Mouse (Mus musculus) macrophage (primary cell): Measurements from ENCODE around the gene Spdl1. TPM values are rescaled to one million over a fixed set of nuclear protein-coding genes. Genes with fewer than 3 reads are reported as not detected.

Source experiments
- H3K27ac ChIP-seq: fragments of 350-480 bp; formaldehyde crosslinking; 2 replicates; pipeline ENCODE4 v1.9.0; 2021
- H3K36me3 ChIP-seq: fragments of 350-480 bp; formaldehyde crosslinking; 2 replicates; pipeline ENCODE4 v1.9.0; 2021; ENCODE audit errors: inconsistent target
- H3K4me3 ChIP-seq: fragments of 350-480 bp; formaldehyde crosslinking; 2 replicates; pipeline ENCODE4 v1.9.0; 2021; ENCODE audit errors: inconsistent target
- H3K79me2 ChIP-seq: fragments of 350-480 bp; formaldehyde crosslinking; 2 replicates; pipeline ENCODE4 v1.9.0; 2021; ENCODE audit errors: inconsistent target
- WGBS: methylation state at CpG from one replicate; pipeline ENCODE4 v1.1.7; 2026; ENCODE audit warnings: inconsistent platforms; ENCODE audit not compliant: missing documents; 5-methylcytosine and 5-hydroxymethylcytosine counted together
- polyA plus RNA-seq: library from polyadenylated mRNA; stranded (reverse); fragments of 250-400 nt; gene quantifications from 3 replicates; pipeline ENCODE4 v1.2.4, GENCODE M21; 2018; ENCODE audit warnings: inconsistent platforms
- total RNA-seq, 78 experiments: library from RNA; depleted of rRNA; stranded (reverse); fragments of 250-400 nt; gene quantifications; 1 replicate in 9 of 78; 2 replicates in 24 of 78; 3 replicates in 43 of 78; 4 replicates in 2 of 78; pipeline ENCODE4 v1.2.4; 2018; ENCODE audit warnings: inconsistent platforms in 56 of 78

Spdl1 gene
- total RNA-seq (2018; cell fraction: chromatin; rRNA removed): 10 to 100 TPM; 15.0 to 87.5 (median 61.6) TPM
- total RNA-seq (2018; cell fraction: cytosol; rRNA removed): 10 to 100 TPM; 19.8 to 51.2 (median 29.5) TPM
- 10 to 100 TPM; 17.8 to 74.1 (median 46.7) TPM for total RNA-seq (2018; cell fraction: nucleus; rRNA removed)
- polyA plus RNA-seq: 19.1 to 34.5 TPM (median 20.0 TPM) in 3 replicates

DNA sequence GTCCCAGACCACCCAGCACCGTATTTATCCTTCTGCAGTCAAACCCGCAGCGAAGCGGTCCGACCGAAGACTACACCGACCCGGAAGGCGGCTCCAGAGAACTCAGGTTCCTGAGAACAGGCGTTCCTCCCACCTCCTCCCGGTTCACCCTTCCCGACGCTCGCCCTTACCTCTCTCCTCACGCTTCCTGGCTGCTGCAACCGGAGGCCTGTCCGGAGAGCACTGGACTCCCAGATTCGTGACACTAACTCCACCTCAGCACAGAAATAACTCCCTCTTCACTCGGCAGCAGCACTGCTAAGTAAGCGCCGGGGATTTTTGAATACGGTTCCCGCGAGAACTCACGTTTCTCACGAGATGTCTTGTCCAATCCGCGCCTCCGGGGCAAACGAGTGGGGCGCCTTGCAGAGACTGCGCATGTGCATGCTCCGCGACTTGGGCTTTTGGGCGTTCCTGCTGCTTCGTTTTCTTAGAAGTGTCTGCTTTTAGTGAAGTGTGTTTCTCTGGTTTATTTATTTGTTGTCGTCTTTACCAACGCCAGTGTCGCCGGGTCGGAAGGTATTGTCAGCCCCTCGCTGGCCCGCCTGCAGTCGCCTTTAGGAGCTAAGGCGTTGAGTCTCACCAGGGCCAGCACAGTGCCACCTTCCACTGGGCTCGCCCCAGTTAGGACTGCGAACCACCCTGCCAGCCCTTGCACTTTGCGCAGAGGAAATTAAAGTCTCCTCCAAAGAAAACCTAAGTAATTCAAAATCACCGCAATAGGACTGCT lies at the start of gene Spdl1:
Spdl1 (minus strand) TSS at position 324 of the 769 bp plus-strand sequence.
- Histone ChIP-seq H3K36me3 (peaks cover 17% of the 10 kb centered on the region; the same call in 1 of the 2 replicates), H3K79me2 (peaks cover 57% of the 10 kb centered on the region), H3K27ac (peak within 1 kb of the TSS; percentile 91), H3K4me3 (peak within 1 kb of the TSS; percentile 91)
- WGBS: under 1% methylated on average over 49 of the region's 49 CpGs

DNA sequence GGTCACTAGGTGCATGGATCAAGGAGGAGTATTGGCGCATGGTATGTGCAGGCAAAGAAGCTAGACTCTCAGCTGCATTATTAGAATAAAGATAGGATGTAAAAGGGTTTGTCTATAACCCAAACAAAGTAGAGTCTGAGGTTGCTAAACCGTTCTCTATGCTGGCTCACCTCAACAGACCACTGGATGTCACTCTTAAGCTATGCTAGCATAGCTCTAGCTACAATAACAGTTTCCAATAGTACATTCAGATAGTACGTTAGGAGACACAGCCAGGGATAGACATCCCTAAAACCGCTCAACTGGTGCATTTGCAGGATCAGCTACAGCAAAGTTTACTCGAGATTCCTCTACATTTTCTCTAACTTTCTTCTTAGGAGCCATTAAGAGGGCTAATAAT lies 48.1 kb upstream of the Spdl1 start:
- Histone ChIP-seq H3K79me2 (no peaks in the 10 kb centered on the region), H3K27ac (no peak overlapping the region), H3K4me3 (no peak overlapping the region), H3K36me3 (no peaks in the 10 kb centered on the region)
- WGBS: 41% methylated on average over 5 of the region's 5 CpGs

DNA sequence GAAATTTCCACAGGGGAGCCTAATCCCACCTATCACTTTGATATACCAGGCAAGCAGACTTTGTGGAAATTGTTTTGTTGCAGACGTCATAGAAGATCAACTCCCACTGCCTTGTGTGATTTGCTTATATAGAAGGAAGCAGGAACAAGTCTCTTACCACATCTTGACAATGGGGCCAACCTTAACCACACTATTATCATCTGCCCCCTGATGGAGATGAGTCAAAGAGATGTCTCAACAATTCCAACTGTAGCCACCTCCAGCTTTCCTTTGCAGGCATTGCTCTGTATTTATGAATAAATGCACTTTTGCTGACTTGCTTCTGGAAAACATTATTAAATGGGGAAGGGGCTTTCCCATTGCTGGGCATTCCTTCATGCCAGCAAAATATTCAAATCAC lies 46.2 kb upstream of the Spdl1 start:
- 63% methylated on average over 1 of the region's 1 CpGs for WGBS
- no peak overlapping the region for H3K27ac ChIP-seq
- no peaks in the 10 kb centered on the region for H3K36me3 ChIP-seq
- no peak overlapping the region for H3K4me3 ChIP-seq
- H3K79me2 ChIP-seq: no peaks in the 10 kb centered on the region

DNA sequence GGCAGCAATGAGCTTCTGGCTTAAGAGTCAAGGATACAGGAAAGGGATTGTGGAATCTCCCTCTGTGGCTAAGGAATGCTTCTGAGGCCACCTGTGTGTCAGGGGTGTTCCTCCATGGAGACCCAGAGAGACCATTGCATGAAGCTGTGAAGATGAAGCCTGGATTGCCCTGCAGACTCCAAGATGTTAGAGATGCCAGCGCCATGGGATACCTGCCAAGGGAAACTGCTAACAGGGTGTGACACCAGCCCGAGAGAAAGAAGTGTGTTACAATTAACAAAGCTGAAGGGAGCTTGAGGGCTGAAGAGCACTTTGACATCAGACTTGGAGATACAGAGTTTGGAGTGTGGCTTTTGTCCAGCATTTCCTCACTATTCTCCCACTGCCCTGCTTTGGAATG lies 40.4 kb upstream of the Spdl1 start:
- Histone ChIP-seq H3K27ac (no peak overlapping the region), H3K36me3 (no peaks in the 10 kb centered on the region), H3K79me2 (no peaks in the 10 kb centered on the region), H3K4me3 (no peak overlapping the region)
- WGBS: 73% methylated on average over 2 of the region's 2 CpGs

DNA sequence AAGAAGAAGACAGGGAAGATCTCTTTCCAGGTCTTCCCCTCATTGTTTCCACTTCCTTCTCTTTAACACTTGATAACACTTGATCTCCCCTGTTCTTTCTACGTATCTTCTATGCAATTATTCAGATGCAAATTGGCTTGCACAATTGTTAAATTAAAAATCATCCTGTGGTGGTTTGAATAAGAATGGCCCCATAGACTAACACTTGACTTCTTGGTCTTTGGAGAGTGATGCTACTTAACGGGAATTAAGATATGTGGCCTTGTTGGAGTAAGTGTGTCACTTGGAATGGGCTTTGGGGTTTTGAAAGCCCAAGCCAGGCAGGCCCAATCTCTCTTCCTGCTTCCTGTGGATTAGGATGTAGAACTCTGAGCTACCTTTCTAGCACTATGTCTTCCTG lies 39.0 kb upstream of the Spdl1 start:
- 85% methylated on average over 2 of the region's 2 CpGs for WGBS
- Histone ChIP-seq H3K36me3 (no peaks in the 10 kb centered on the region), H3K79me2 (no peaks in the 10 kb centered on the region), H3K4me3 (no peak overlapping the region), H3K27ac (no peak overlapping the region)

DNA sequence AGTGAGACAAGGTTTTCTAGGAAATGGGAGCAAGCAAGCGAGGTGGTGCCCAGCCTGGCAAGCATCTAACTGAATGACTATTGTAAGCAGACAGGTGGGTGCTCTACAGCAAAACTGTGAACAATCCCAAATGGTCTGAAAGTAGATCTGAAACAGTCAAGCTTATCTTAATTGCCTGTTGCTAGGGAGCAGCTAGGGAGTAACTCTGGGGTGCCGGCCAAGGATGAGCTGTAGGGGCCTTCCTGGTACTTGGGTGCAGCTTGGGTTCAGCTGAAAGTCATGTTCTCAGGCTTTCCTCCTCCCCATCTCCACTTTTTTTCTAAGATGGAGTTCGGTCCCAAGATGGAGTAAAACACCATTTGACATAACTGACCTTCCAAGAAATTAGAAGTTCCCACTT lies 38.5 kb upstream of the Spdl1 start:
- WGBS: 87% methylated on average over 3 of the region's 3 CpGs
- H3K27ac ChIP-seq: no peak overlapping the region
- no peak overlapping the region for H3K4me3 ChIP-seq
- H3K79me2 ChIP-seq: no peaks in the 10 kb centered on the region
- H3K36me3 ChIP-seq: no peaks in the 10 kb centered on the region

DNA sequence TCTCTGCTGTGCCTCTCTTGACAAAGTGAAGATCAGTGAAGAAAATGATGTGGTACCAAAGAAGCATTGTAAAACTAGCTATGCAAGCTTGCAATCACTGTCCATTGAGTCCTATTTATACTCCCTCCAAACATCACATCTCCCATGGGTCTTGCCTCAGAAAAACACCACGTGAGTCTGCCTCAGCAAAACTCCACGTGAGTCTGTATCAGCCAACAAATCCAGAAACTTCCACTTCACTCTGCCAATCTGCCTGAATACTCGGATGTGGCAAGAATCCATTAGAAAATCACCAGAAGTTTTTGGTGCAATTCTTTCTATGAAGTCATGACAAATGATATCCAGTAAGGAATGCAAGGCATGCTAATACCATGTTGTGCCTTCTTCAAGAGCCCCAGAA lies 38.0 kb upstream of the Spdl1 start:
- Histone ChIP-seq H3K4me3 (no peak overlapping the region), H3K36me3 (no peaks in the 10 kb centered on the region), H3K79me2 (no peaks in the 10 kb centered on the region), H3K27ac (no peak overlapping the region)
- 68% methylated on average over 3 of the region's 3 CpGs for WGBS

DNA sequence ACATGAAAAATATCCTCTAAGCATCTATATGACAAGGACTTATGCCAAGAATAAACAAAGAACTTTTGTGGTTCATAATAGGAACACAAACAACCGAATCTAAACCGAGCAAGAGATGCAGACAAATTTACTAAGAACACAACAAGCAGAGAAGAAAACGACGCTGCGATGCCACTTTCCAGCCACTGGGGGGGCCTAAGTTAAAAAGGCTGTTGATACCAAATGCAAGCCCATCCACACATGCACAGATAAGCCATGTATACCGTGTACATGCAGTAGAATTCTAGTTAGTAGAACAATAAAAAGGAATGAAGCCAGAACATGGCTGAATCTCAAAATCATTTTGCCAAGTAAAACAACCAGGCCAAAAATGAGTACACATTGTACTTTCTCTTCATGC lies 35.2 kb upstream of the Spdl1 start:
- Histone ChIP-seq H3K79me2 (no peaks in the 10 kb centered on the region), H3K4me3 (no peak overlapping the region), H3K36me3 (no peaks in the 10 kb centered on the region), H3K27ac (no peak overlapping the region)
- WGBS: 35% methylated on average over 6 of the region's 6 CpGs

DNA sequence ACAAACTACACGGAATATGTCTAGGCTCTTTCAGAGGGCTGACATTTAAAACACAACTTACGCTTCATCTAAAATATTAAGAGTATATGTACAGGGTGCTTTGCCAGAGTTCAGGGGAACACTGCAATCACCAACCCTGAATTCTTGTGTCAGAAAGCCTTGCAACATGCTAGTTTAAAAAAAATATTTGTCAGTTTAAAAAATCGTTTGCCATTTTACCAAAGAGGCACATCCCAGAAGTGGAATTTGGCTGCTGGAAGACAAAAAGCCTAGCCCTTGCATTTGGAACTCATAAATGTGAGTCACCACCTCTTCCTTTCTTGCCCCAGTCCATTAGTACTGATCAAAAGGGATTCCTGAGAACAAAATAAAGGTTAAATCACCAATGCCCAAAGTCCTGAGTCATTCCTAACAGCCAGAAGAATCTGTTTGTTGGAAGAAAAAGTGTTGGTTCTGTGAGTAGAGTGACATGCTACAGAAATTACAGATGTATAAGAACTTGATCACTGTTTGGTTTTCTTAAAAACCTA lies 32.4 kb upstream of the Spdl1 start:
- H3K27ac ChIP-seq: no peak overlapping the region
- 78% methylated on average over 3 of the region's 3 CpGs for WGBS
- no peak overlapping the region for H3K4me3 ChIP-seq
- no peaks in the 10 kb centered on the region for H3K36me3 ChIP-seq
- H3K79me2 ChIP-seq: no peaks in the 10 kb centered on the region

DNA sequence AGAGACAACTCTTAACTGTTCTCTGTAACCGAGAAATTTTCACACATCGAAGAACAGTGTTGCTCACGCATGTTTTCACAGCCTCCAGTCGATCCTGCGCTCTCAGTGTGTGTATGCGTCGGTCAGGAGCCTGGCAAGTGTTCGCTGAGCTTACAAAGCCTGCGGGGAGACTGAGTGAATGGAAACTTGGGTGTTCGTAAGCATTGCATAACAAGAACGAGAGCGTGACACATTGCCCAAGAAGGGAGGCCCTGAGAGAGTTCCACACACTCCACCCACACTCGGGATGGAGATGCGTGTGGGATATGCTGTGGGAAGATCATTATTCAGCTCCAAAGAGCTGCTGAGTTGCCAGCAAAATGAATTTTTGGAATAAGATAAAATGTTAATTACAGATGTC lies 31.7 kb upstream of the Spdl1 start:
- Histone ChIP-seq H3K36me3 (no peaks in the 10 kb centered on the region), H3K27ac (no peak overlapping the region), H3K4me3 (no peak overlapping the region), H3K79me2 (no peaks in the 10 kb centered on the region)
- WGBS: 88% methylated on average over 14 of the region's 14 CpGs

DNA sequence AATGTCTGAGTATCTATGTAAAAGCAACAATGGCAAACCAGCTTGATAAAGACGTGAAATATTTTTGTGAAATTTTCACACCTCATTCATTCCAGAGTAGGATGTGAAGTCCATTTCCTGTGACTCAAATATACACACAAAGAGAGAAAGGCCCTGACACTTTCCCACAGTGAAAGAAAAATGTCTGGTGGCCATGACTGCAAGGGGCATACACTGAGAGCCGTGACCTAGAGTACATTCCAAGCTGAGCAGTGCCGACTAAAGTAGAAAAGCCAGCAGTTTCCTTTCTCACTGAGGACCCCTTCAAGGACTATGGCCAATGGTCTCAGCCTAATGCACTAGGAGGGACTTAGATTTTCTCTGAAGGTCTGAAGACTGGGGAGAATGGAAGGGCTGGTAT lies 23.2 kb upstream of the Spdl1 start:
- WGBS: 53% methylated on average over 3 of the region's 3 CpGs
- H3K4me3 ChIP-seq: no peak overlapping the region
- H3K79me2 ChIP-seq: no peaks in the 10 kb centered on the region
- H3K27ac ChIP-seq: no peak overlapping the region
- no peaks in the 10 kb centered on the region for H3K36me3 ChIP-seq

DNA sequence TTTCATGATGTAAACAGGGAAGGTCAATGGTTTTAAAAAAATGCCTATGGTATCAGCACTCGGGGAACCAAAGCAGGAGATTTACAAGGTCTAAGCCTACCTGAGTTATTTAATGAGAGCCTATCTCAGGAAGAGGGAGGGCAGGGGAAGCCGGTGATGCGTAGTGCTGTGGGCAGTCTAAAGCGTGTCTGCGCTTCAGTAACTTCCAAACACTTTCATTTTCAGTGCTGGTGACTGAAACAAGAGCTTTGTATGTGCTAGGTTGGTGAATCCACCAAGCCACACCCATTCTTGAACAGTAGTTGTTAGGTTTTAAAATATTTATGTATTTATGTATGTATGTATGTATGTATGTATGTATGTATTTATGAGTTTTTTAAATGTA lies 12.8 kb upstream of the Spdl1 start:
- Histone ChIP-seq H3K36me3 (no peaks in the 10 kb centered on the region), H3K4me3 (no peak overlapping the region), H3K27ac (no peak overlapping the region), H3K79me2 (no peaks in the 10 kb centered on the region)
- 38% methylated on average over 5 of the region's 5 CpGs for WGBS

DNA sequence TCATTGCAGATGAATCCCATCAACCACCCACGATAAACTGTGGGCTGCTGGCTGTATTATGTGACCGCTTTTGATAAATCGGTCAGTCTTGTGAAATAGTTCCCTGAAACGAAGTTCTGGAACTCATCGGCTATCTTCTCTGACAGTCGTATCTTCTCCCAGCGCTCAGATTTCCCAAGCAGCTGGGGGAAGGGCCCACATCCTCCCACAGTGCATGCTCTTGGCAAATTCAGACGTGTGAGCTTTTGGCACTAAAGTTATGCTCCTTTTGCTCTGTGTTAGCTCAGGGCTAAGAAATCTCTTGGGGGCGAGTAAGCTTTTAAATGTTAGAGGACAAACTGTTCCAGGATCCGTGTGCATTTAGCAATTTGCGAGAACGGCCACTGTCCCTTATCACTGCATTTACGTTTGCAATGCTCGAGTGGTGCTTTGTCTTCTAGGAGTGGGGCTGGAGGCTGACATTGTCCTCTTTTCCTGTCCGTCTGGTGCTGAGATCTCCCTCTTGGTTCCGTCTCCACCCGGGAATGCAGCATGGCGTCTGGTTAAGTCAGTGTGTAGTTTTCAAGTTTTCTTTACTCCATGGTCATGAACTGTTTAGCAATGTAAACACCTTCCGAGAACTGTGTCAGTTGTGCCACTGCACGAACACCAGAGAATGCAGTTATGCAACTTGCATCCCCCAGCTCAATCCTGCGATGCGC lies 12.3 kb upstream of the Spdl1 start:
- Histone ChIP-seq H3K79me2 (no peaks in the 10 kb centered on the region), H3K4me3 (no peak overlapping the region), H3K27ac (no peak overlapping the region), H3K36me3 (no peaks in the 10 kb centered on the region)
- 53% methylated on average over 22 of the region's 22 CpGs for WGBS

DNA sequence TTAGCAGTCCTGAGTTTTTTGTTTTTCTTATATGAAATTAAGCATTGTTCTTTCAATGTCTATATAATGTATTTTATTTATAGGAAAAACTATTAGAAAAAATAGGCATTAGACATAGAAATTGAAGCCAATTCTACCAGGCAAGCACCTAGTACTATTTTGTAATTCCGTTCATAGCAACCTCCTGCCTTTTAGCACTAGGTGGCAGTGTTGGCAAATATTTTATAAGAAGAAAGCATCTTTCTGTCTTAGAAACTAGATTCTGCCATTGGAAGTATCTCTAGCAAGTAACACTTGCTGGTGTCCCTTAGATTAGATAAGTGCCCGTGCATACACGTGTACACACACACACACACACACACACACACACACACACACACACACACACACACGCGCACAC lies 10.1 kb upstream of the Spdl1 start:
- Histone ChIP-seq H3K79me2 (no peaks in the 10 kb centered on the region), H3K4me3 (no peak overlapping the region), H3K27ac (no peak overlapping the region), H3K36me3 (no peaks in the 10 kb centered on the region)
- 0% methylated on average over 1 of the region's 5 CpGs for WGBS

DNA sequence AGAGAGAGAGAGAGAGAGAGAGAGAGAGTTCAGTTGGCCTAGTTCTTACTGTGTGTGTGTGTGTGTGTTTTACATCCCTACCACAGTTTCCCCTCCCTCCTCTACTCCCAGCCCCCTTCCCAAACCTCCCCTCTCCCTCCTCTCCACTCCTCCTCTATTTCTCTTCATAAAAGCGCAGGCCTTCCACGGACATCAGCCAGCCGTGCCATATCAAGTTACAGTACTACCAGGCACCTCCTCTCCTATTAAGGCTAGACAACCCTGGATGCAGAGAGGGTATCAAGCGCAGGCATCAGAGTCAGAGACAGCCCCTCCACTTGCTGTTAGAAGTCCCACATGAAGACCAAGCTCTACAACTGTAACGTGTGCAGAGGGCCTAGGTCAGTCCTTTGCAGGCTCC lies 6.8 kb upstream of the Spdl1 start:
- Histone ChIP-seq H3K79me2 (no peaks in the 10 kb centered on the region), H3K27ac (no peak overlapping the region), H3K36me3 (no peaks in the 10 kb centered on the region), H3K4me3 (no peak overlapping the region)
- WGBS: 92% methylated on average over 5 of the region's 5 CpGs
